Mouse (Mus musculus): ENCODE measurements around the gene Dennd2c.
A peak's percentile ranks its signal among the peaks of the same experiment; 100 is the strongest.

The Dennd2c gene

DNA sequence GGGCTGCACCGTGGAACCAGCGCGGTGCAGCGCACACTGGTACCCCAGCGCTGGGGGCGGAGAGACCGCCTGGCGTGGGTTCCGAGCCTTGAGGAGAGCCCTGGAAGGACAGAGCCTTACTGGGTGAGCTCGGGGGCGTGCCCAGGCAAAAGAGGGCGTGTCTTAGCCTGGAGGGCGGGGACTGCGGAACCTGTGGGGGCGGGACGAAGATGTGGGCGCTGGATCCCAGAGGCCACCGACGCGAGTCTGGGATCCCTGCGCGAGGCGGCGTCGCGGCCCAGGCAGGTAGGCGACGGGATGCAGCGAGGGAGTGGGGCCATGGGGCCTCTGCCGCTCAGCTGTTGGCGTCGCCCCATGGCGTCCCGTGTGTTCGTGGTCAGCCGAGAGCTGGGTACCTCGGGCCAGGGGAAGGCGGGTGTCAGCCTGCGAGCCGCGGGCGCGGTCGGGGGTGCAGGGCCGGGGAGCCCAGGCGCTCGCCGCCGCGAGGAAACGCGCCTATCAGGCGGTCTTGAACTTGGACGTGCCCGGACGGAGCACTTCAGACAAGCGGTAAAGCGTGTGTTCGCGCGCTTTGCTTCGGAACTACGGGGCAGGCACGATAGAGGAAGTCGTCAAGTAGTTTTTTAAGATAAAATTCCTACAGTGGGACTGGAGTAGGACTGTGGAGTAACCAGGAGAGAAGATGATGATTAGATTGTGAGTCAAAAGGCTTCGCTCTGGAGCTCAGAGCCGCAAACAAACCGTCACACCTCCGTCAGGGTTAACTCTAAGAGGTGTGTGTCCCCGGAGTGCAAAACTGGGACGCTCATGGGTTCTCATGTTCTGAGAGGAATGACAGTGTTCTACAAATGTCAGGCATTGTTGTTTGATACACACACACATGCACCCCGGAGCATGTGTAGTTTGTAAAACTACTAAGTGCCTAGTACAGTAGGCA is at the start of gene Dennd2c:
TSS of gene Dennd2c (plus strand) at position 151 of the 937 bp plus-strand sequence.
- DNase-seq (ENCODE audit: low spot score in 2 of 2): peak; percentile 29 to 67

DNA sequence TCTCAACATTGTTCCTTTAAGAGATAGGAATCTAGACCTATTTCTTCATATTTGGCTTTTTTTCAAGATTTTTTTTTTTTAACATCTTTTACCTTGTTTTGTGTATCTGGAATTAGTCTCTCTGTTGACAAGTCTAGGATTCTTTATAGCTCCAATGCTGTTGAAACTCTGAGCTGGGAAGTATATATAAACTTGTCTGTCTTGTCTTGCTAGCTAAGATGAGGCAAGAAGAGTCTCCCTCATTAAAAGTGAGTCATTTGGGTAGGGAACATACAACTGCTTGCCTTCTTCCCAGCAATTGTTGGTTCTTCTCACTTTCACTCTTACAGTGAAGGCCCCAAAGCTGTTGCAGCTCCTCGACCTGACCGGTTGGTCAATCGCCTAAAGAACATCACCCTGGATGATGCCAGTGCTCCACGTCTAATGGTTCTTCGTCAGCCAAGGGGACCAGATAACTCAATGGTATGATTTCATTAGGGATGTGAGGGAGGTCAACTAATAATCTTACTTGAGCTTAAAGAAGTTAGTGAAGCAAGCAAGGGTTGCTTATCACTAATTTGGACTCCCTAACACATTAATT is 46.3 kb upstream of the Dennd2c start:
- no peak for DNase-seq (ENCODE audit: low spot score in 2 of 2)

GRCm38 (mm10) chr3:103057752-103058151 is 44.7 kb upstream of the Dennd2c start:
- peak in 1 of 2 experiments; percentile 13 for DNase-seq (ENCODE audit: low spot score in 2 of 2)

- DNase-seq (ENCODE audit: low spot score in 2 of 2): peak; percentile 85
These were observed 43.9 kb upstream of the Dennd2c start, which contains the start of gene Nras for GRCm38 (mm10) chr3:103058207-103059157. Gene Nras (plus strand): TSS chr3:103058285.

DNA sequence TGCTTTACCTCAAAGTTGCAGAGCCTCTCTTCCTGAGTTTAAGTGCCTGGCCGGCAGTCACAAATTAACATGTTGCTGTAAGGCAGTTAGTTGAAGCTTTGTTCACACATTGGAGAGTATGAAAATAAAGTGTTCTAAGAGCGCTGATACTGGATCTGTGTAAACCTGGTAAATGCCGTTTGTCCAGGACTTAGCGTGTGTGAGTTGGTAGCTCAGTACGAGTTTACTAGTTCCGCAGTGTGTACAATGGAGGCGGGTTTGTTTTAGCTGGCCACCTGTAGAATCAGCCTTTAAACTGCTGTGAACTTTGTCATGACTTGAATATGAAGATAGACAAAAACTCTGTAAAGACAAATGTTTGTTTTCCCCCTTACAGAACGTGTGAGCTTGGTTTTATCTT is 35.5 kb upstream of the Dennd2c start:
- DNase-seq (ENCODE audit: low spot score in 2 of 2): no peak

- DNase-seq (ENCODE audit: low spot score in 2 of 2): no peak
These were observed 33.4 kb upstream of the Dennd2c start for GRCm38 (mm10) chr3:103068971-103069370.

GRCm38 (mm10) chr3:103073771-103074170 is 28.6 kb upstream of the Dennd2c start, which contains the start of gene Ampd1:
Gene Ampd1 (plus strand): TSS chr3:103074014.
- DNase-seq (ENCODE audit: low spot score in 2 of 2): no peak

DNA sequence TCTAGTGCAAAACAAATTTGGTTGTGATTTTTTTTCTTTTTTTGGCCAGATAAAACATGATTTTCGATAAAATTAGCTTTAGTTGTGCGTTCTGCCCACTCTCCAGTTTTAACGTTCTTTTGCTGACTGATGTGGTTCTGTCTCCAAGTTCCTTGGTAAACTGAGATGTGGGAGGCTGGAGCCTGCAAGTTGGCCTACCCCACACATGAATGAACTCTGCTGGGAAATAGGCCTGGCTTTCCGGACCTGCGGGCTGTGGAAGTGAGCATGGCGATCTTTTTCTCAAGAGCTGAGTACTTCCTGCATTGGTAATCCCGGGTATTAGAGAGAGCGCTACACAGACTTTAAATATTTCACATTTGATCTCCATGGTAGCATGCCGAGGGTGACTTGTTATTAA is 26.5 kb upstream of the Dennd2c start:
- no peak for DNase-seq (ENCODE audit: low spot score in 2 of 2)

DNA sequence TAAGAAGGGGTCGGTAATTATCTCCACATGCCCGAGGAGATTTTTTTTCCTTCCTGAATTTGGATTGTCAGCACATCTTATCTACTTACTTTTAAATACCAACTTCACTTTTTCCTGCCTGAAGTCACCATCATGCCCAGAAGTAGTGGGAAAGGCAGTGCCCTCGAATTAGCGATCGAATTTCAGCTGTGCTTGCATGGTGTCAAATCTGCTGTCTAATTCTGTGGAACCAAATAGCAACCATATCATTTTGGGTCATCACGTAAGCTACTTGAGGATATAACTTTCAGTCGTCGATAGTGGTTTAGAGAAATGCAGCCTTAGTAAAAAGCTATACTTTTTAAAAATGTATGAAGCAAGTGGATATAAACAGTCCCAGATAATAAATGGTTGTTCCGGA is 25.9 kb upstream of the Dennd2c start:
- DNase-seq (ENCODE audit: low spot score in 2 of 2): no peak

- DNase-seq (ENCODE audit: low spot score in 2 of 2): peak in 1 of 2 experiments; percentile 14
These were observed 23.1 kb upstream of the Dennd2c start for GRCm38 (mm10) chr3:103079301-103079700.

GRCm38 (mm10) chr3:103081051-103081450 is 21.4 kb upstream of the Dennd2c start:
- DNase-seq (ENCODE audit: low spot score in 2 of 2): no peak

GRCm38 (mm10) chr3:103081861-103082453 is 20.4 kb upstream of the Dennd2c start:
- DNase-seq (ENCODE audit: low spot score in 2 of 2): no peak

- DNase-seq (ENCODE audit: low spot score in 2 of 2): no peak
These were observed 19.6 kb upstream of the Dennd2c start for GRCm38 (mm10) chr3:103082761-103083160.

GRCm38 (mm10) chr3:103085986-103086385 is 16.4 kb upstream of the Dennd2c start:
- DNase-seq (ENCODE audit: low spot score in 2 of 2): no peak

- no peak for DNase-seq (ENCODE audit: low spot score in 2 of 2)
These were observed 10.7 kb upstream of the Dennd2c start for GRCm38 (mm10) chr3:103091753-103092152.

- DNase-seq (ENCODE audit: low spot score in 2 of 2): no peak
These were observed 3.7 kb upstream of the Dennd2c start for GRCm38 (mm10) chr3:103098662-103099061.

DNA sequence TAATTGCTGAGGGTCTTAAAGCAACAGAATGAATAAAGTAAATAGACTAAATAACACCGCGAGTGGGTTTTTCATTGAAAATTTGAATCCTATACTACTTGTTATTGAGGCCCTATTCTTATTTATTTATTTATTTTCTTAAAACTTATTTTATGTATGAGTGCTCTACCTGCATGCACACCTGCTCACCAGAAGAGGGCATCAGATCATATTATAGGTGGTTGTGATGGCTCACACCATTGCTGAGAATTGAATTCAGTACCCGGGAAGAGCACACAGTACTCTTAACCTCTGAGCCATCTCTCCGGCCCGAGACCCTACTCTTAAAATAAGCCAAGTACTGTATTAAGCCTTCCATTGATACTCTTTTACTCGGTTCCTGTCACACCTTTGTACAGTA is 2.7 kb upstream of the Dennd2c start:
- DNase-seq (ENCODE audit: low spot score in 2 of 2): no peak

- no peak for DNase-seq (ENCODE audit: low spot score in 2 of 2)
These were observed 1.7 kb upstream of the Dennd2c start for GRCm38 (mm10) chr3:103100735-103101134.

GRCm38 (mm10) chr3:103101194-103101593 is 1.2 kb upstream of the Dennd2c start:
- no peak for DNase-seq (ENCODE audit: low spot score in 2 of 2)

DNA sequence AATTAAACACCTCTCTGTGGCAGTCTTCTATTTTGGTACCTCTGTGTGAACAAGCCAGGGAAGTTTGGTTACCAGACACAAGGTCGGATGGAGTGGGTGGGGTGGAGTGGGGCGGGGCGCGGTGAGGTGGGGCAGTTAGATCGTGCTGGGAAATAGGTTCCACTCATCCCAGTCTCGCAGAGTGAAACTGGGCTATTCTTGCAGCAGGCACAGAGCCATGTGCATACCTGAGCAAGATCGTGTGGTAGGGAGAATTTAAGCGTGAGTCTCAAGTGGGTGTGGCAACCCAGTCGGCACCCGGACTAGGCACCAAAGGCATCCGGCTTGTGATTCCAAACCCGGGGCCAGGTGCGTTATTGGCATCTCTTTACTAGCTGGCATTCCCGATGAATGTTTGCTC is 495 bp upstream of the Dennd2c start:
- no peak for DNase-seq (ENCODE audit: low spot score in 2 of 2)

GRCm38 (mm10) chr3:103107565-103108240 is 5.3 kb downstream of the Dennd2c start:
- no peak for DNase-seq (ENCODE audit: low spot score in 2 of 2)

Data from frontal cortex, postnatal 25 days (tissue).